Mouse (Mus musculus) gastrocnemius, postnatal 25 days (tissue): ENCODE results near the gene Cdh4. TPM values are rescaled to one million over a fixed set of nuclear protein-coding genes. Genes with fewer than 3 reads are reported as not detected.

ENCODE experiments used
- DNase-seq: peaks from one replicate; pipeline ENCODE4 v3.0.0; 2022
- long read RNA-seq, 2 experiments: library from polyadenylated mRNA; stranded (forward); transcript quantifications; one replicate each; pipeline ENCODE4 v2.0.0; 2021
- total RNA-seq, 2 experiments: library from RNA; stranded (reverse); gene quantifications; 1 replicate in 1 of 2; 2 replicates in 1 of 2; pipeline ENCODE4 v1.2.3; 2021

Cdh4 gene
- 1 to 10 TPM; 6.7 to 9.6 TPM for total RNA-seq
- long read RNA-seq, experiment 1, partial matches to known transcripts = 2 of 3 reads
- long read RNA-seq, experiment 1, other reads (novel, unspliced or antisense) = 1 of 3 reads
- long read RNA-seq, experiment 2, partial matches to known transcripts = 0 of 4 reads
- long read RNA-seq, experiment 2, other reads (novel, unspliced or antisense) = 4 of 4 reads

GRCm38 (mm10) chr2:179442191-179442540 lies at the start of gene Cdh4:
Gene Cdh4, plus strand, starts transcription at chr2:179442431.
- DNase-seq = peak; percentile 63

GRCm38 (mm10) chr2:179395442-179395841 lies 46.8 kb upstream of the Cdh4 start:
- no peak for DNase-seq

GRCm38 (mm10) chr2:179399645-179400249 lies 42.5 kb upstream of the Cdh4 start:
- DNase-seq = no peak

GRCm38 (mm10) chr2:179410866-179411561 lies 31.2 kb upstream of the Cdh4 start:
- no peak for DNase-seq

- no peak for DNase-seq
Measured at GRCm38 (mm10) chr2:179412966-179413365, 29.3 kb upstream of the Cdh4 start.

- DNase-seq = no peak
Measured at GRCm38 (mm10) chr2:179414253-179414652, 28.0 kb upstream of the Cdh4 start.

GRCm38 (mm10) chr2:179414704-179415103 lies 27.5 kb upstream of the Cdh4 start:
- no peak for DNase-seq

GRCm38 (mm10) chr2:179415892-179416403 lies 26.3 kb upstream of the Cdh4 start:
- DNase-seq = no peak

- DNase-seq = no peak
Measured at GRCm38 (mm10) chr2:179416587-179417227, 25.5 kb upstream of the Cdh4 start.

- DNase-seq = no peak
Measured at GRCm38 (mm10) chr2:179425602-179426001, 16.6 kb upstream of the Cdh4 start.

GRCm38 (mm10) chr2:179428889-179429288 lies 13.3 kb upstream of the Cdh4 start:
- no peak for DNase-seq

- DNase-seq = no peak
Measured at GRCm38 (mm10) chr2:179440161-179440560, 2.1 kb upstream of the Cdh4 start.

GRCm38 (mm10) chr2:179441086-179441485 lies 1.1 kb upstream of the Cdh4 start:
- no peak for DNase-seq

- DNase-seq = no peak
Measured at GRCm38 (mm10) chr2:179441717-179442116, 514 bp upstream of the Cdh4 start.

- no peak for DNase-seq
Measured at GRCm38 (mm10) chr2:179442541-179443225, 452 bp downstream of the Cdh4 start.

GRCm38 (mm10) chr2:179443226-179443815 lies 1.1 kb downstream of the Cdh4 start:
- no peak for DNase-seq

- no peak for DNase-seq
Measured at GRCm38 (mm10) chr2:179443959-179444358, 1.7 kb downstream of the Cdh4 start.

- no peak for DNase-seq
Measured at GRCm38 (mm10) chr2:179448256-179448655, 6.0 kb downstream of the Cdh4 start.

- DNase-seq = no peak
Measured at GRCm38 (mm10) chr2:179449018-179449417, 6.8 kb downstream of the Cdh4 start.

GRCm38 (mm10) chr2:179459196-179459595 lies 17.0 kb downstream of the Cdh4 start:
- no peak for DNase-seq

- no peak for DNase-seq
Measured at GRCm38 (mm10) chr2:179459606-179460005, 17.4 kb downstream of the Cdh4 start.

GRCm38 (mm10) chr2:179463514-179463913 lies 21.3 kb downstream of the Cdh4 start:
- no peak for DNase-seq
